Mouse (Mus musculus): ENCODE measurements at regions not wholly inside any gene's neighbourhood (a gene's known extent, or its start where the extent isn't known, plus 50 kb on each side); places are given as distances from the start of the nearest gene placed in this dataset.

DNA sequence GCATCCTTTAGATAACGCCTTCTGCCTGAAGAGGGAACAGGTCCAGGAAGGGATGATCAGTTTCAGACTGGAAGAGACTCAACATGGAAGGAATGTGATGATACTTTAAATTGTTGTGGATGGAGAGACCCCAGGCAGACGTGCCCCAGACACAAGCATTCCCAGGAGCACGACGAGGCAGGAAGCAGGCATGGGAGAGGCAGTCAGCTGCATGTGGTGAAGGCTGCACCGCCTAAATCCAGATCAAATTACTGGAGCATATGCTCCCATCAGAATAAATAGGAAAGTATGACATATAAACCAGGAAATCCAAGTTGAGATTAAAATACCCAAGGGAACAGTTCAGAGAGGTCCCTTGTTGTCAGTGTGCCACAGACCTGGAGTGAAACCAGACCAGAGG is 467.3 kb downstream of the Pid1 start:
- Histone ChIP-seq H3K4me1 (replicated peaks; ENCODE audit: control insufficient read depth, insufficient read depth, low read length) (no peaks in the 10 kb centered on the region), H3K9me3 (ENCODE audit: control insufficient read depth, low read length) (no peaks in the 10 kb centered on the region), H3K27me3 (replicated peaks; ENCODE audit: control insufficient read depth, insufficient read depth, low read length) (no peaks in the 10 kb centered on the region), H3K9ac (ENCODE audit: low read depth, low read length) (no peak overlapping the region), H3K4me2 (no peak overlapping the region), H3K4me3 (ENCODE audit: low read depth, low read length) (no peak overlapping the region), H3K36me3 (ENCODE audit: control insufficient read depth, insufficient read depth, low read length) (no peaks in the 10 kb centered on the region), H3K27ac (ENCODE audit: low read depth, low read length) (no peak overlapping the region)
- ATAC-seq (replicated peaks; ENCODE audit: low FRiP score) (no peak), DNase-seq (ENCODE audit: low spot score) (no peak)
- 33% methylated on average over 5 of the region's 5 CpGs for WGBS

DNA sequence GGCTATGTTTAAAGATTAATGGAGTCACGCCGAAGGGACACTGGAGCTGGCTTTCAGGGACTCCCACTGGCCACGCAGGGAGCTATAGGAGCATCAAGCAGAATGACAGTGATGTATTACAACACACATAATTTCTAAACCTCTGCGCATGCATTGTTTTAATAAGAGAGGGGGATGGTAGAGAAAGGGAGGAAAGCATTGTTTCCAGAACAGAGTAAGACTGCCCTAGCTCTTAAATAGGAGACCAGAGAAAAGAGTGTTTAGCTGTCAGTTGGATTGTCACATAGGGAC is 471.1 kb upstream of the Sphkap start:
- 73% methylated on average over 4 of the region's 4 CpGs for WGBS
- no peak for ATAC-seq (replicated peaks; ENCODE audit: low FRiP score)

DNA sequence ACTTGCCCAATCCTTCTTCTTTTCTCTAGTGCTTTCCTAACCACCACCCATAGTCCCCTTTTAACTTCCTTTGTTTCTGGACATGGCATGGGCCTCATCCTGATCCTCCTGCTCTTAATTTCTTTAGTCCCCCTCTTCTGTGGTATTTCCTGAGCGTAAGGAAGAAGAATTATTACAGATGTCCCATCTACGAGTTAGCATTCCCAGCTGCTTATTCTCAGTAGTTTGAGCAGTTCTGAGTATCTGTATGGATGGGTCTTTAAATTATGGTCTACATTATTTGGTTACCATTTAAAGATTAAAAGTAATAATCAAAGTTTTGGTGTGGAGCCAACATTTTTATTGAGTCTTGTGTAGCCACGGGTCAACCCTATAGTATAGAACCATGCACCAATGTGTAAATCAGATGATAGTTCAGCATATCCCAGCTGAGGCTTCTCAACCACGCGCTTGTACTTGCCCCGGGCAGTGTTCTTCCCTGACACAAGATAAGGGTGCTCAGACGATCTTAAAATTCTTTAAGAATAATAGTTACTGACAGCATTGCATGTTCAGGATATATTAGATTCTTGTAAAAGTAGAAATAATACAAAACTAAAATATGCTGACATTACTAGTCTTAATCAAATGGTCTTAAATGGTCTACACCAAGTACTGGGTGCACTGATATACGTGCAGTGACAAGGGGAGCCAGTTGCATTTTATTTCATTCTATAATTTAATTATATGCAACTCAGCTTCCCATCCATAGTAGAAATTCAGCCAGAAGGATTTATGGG is 470.5 kb upstream of the Sphkap start:
- DNase-seq (ENCODE audit: low spot score) (no peak), ATAC-seq (replicated peaks; ENCODE audit: low FRiP score) (no peak)
- Histone ChIP-seq H3K27me3 (replicated peaks; ENCODE audit: control insufficient read depth, insufficient read depth, low read length) (no peaks in the 10 kb centered on the region), H3K9ac (ENCODE audit: low read depth, low read length) (no peak overlapping the region), H3K4me1 (replicated peaks; ENCODE audit: control insufficient read depth, insufficient read depth, low read length) (no peaks in the 10 kb centered on the region), H3K27ac (ENCODE audit: low read depth, low read length) (no peak overlapping the region), H3K4me2 (no peak overlapping the region), H3K9me3 (ENCODE audit: control insufficient read depth, low read length) (no peaks in the 10 kb centered on the region), H3K36me3 (ENCODE audit: control insufficient read depth, insufficient read depth, low read length) (no peaks in the 10 kb centered on the region), H3K4me3 (ENCODE audit: low read depth, low read length) (no peak overlapping the region)
- 77% methylated on average over 8 of the region's 8 CpGs for WGBS

More for the DNA sequence above, 471.1 kb upstream of the Sphkap start:
- H3K27me3 ChIP-seq (replicated peaks; ENCODE audit: control insufficient read depth, insufficient read depth, low read length), result no peaks in the 10 kb centered on the region
- H3K27ac ChIP-seq (ENCODE audit: low read depth, low read length), result no peak overlapping the region
- DNase-seq (ENCODE audit: low spot score), result no peak
- no peak overlapping the region for H3K4me2 ChIP-seq
- H3K36me3 ChIP-seq (ENCODE audit: control insufficient read depth, insufficient read depth, low read length), result no peaks in the 10 kb centered on the region
- H3K4me1 ChIP-seq (replicated peaks; ENCODE audit: control insufficient read depth, insufficient read depth, low read length), result no peaks in the 10 kb centered on the region
- no peak overlapping the region for H3K9ac ChIP-seq (ENCODE audit: low read depth, low read length)
- H3K4me3 ChIP-seq (ENCODE audit: low read depth, low read length), result no peak overlapping the region
- no peaks in the 10 kb centered on the region for H3K9me3 ChIP-seq (ENCODE audit: control insufficient read depth, low read length)

DNA sequence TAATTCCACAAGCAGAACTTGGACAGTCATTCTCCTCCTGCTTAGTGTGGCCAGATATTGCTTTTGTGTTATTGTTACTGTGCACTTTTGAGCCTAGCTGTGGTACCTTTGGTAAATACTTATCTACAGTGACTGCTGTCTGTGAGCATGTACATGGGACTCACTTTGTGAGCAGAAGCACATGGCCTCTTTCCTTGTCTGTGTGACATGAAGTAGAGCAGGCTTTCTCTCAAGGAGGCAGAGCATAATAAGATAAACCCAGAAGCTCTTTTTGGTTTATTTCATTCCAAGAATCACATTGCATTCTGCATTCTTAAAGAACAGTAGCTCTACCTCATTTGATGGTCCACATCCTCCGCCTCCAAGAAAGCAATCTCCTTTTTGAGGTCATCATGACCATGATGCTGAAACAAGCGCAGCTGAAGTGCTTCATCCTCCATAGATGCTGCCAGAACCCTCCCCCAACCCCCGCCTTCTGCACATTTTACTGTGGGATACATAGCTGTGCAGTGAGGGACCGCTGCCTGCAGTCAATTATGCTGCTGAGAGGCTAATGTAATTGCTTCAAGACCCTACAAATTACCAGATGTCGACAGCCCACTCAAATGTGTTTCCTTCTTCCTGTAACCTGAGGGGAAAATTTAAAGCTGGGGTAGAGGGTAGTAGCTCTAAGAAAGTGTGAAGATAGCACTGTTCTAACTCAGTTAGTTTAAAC is 463.0 kb upstream of the Sphkap start:
- H3K9me3 ChIP-seq (ENCODE audit: control insufficient read depth, low read length), result no peaks in the 10 kb centered on the region
- 53% methylated on average over 5 of the region's 5 CpGs for WGBS
- H3K27ac ChIP-seq (ENCODE audit: low read depth, low read length), result no peak overlapping the region
- H3K9ac ChIP-seq (ENCODE audit: low read depth, low read length), result no peak overlapping the region
- H3K4me2 ChIP-seq, result no peak overlapping the region
- H3K4me3 ChIP-seq (ENCODE audit: low read depth, low read length), result no peak overlapping the region
- no peaks in the 10 kb centered on the region for H3K4me1 ChIP-seq (replicated peaks; ENCODE audit: control insufficient read depth, insufficient read depth, low read length)
- H3K27me3 ChIP-seq (replicated peaks; ENCODE audit: control insufficient read depth, insufficient read depth, low read length), result no peaks in the 10 kb centered on the region
- no peaks in the 10 kb centered on the region for H3K36me3 ChIP-seq (ENCODE audit: control insufficient read depth, insufficient read depth, low read length)
- ATAC-seq (replicated peaks; ENCODE audit: low FRiP score), result no peak
- no peak for DNase-seq (ENCODE audit: low spot score)

DNA sequence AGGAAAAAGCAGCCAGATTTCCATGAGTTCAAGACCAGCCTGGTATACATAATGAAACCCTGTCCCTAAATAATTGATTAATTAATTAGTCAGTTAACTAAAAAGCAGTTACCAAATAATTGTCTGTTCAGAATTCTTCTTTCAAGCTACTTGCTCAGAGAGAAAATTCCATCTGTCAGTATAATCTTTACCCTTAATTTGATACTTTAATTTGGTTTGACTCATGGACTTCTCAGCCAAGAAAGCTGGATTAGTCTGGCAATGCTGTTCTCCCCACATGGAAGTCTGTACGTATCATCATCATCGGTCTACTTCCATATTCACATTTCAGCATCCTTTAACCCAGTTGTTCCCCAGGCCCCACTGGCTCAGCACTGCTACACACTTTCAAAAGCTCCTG is 461.0 kb upstream of the Sphkap start:
- Histone ChIP-seq H3K4me3 (ENCODE audit: low read depth, low read length) (no peak overlapping the region), H3K27me3 (replicated peaks; ENCODE audit: control insufficient read depth, insufficient read depth, low read length) (no peaks in the 10 kb centered on the region), H3K4me2 (no peak overlapping the region), H3K9me3 (ENCODE audit: control insufficient read depth, low read length) (no peaks in the 10 kb centered on the region), H3K9ac (ENCODE audit: low read depth, low read length) (no peak overlapping the region), H3K4me1 (replicated peaks; ENCODE audit: control insufficient read depth, insufficient read depth, low read length) (no peaks in the 10 kb centered on the region), H3K27ac (ENCODE audit: low read depth, low read length) (no peak overlapping the region), H3K36me3 (ENCODE audit: control insufficient read depth, insufficient read depth, low read length) (no peaks in the 10 kb centered on the region)
- 87% methylated on average over 2 of the region's 2 CpGs for WGBS
- DNase-seq (ENCODE audit: low spot score), result no peak
- ATAC-seq (replicated peaks; ENCODE audit: low FRiP score), result no peak

DNA sequence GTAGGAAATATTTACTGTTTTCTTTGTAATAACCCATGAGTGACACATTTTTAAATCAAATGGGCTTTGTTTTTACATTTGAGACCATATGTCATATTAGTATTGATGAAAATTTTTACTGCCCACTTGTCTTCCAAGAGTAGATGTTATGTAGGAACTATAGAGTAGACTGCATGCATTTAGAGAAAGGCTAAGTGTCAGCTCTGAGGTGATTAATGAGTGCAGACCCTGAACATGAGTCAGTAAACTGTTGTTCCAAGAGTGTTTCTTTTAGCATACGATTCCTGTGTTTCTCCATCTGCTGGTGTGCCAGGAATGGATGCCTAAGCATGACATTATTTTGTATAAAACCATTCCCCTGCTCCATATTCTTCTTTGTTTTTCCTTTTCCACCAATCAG is 454.5 kb upstream of the Sphkap start:
- ATAC-seq (replicated peaks; ENCODE audit: low FRiP score) (no peak), DNase-seq (ENCODE audit: low spot score) (no peak)
- H3K9me3 ChIP-seq (ENCODE audit: control insufficient read depth, low read length), result no peaks in the 10 kb centered on the region
- H3K27me3 ChIP-seq (replicated peaks; ENCODE audit: control insufficient read depth, insufficient read depth, low read length), result no peaks in the 10 kb centered on the region
- H3K4me2 ChIP-seq, result no peak overlapping the region
- H3K4me3 ChIP-seq (ENCODE audit: low read depth, low read length), result no peak overlapping the region
- no peak overlapping the region for H3K9ac ChIP-seq (ENCODE audit: low read depth, low read length)
- no peak overlapping the region for H3K27ac ChIP-seq (ENCODE audit: low read depth, low read length)
- WGBS, result 64% methylated on average over 1 of the region's 1 CpGs
- H3K4me1 ChIP-seq (replicated peaks; ENCODE audit: control insufficient read depth, insufficient read depth, low read length), result no peaks in the 10 kb centered on the region
- H3K36me3 ChIP-seq (ENCODE audit: control insufficient read depth, insufficient read depth, low read length), result no peaks in the 10 kb centered on the region

DNA sequence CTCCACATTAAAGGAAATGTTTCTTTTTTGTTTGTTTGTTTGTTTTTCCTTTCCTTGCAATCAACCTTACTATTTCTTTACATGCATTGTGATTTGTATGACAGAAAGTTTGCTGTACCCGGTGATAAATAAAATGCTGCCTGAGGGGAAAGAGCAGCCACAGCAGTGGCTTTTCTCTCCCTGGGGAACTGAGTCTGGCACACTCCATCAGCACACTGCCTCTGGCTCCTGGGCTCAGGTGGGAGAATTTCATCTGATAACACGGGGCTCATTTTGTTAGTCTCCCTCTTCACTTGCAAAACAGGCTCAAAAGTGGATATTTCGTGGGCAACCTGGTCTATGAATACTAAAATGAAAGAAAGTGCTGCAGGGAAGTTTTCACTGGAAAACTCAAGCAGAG is 454.1 kb upstream of the Sphkap start:
- 67% methylated on average over 3 of the region's 3 CpGs for WGBS
- DNase-seq (ENCODE audit: low spot score) (no peak), ATAC-seq (replicated peaks; ENCODE audit: low FRiP score) (no peak)
- no peak overlapping the region for H3K4me3 ChIP-seq (ENCODE audit: low read depth, low read length)
- H3K27me3 ChIP-seq (replicated peaks; ENCODE audit: control insufficient read depth, insufficient read depth, low read length), result no peaks in the 10 kb centered on the region
- H3K36me3 ChIP-seq (ENCODE audit: control insufficient read depth, insufficient read depth, low read length), result no peaks in the 10 kb centered on the region
- H3K9me3 ChIP-seq (ENCODE audit: control insufficient read depth, low read length), result no peaks in the 10 kb centered on the region
- H3K27ac ChIP-seq (ENCODE audit: low read depth, low read length), result no peak overlapping the region
- H3K9ac ChIP-seq (ENCODE audit: low read depth, low read length), result no peak overlapping the region
- no peak overlapping the region for H3K4me2 ChIP-seq
- H3K4me1 ChIP-seq (replicated peaks; ENCODE audit: control insufficient read depth, insufficient read depth, low read length), result no peaks in the 10 kb centered on the region

DNA sequence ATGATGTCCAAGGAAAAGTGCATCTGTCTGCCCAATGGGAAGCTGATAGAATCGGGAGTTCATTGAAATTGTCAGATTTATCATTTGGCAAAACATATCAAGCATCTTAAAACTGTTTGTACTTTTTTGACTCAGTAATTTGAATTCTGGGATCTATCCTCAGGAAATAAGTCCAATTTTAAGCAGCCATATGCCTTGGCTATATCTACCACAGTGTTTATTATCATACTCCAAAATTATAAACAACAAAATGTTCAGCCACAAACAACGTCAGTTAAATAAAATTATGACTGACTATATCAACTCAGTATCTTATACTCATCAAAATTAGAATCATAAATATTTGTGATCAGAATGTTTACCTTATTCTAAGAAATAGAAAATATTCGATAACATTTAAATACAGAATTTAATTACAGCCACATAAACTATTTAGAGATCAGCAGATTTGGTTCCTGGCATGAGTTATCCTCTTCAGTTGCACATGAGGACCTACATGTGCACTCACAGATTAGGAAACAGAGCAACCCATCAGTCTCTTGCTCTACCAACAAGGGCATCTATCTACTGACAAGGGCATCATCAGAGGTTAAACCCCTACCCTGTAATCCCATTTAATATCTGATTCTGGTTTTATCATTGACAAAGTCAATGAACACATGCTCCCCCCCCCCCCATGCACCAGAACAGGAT is 451.9 kb upstream of the Sphkap start:
- H3K4me1 ChIP-seq (replicated peaks; ENCODE audit: control insufficient read depth, insufficient read depth, low read length), result no peaks in the 10 kb centered on the region
- ATAC-seq (replicated peaks; ENCODE audit: low FRiP score), result no peak
- 85% methylated on average over 3 of the region's 3 CpGs for WGBS

DNA sequence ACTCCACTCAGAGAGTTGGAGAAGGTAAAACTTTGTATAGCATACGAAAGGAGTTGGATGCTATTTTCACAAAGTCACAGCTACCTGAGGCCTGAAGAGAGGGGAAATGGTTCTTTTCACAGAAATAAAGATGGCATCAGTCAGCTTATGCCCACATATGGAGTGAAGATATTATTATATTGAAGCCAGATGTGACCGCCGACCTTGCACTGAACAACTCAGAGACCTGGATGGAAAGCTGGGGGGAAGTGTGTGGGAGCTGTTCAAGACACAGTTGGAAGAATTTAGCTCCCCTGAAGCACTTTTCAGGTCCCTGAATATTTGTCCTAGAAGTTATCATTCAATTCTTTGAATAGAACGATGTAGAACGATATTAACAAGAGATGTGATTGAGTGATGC is 446.0 kb upstream of the Sphkap start:
- H3K4me1 ChIP-seq (replicated peaks; ENCODE audit: control insufficient read depth, insufficient read depth, low read length), result no peaks in the 10 kb centered on the region
- H3K27me3 ChIP-seq (replicated peaks; ENCODE audit: control insufficient read depth, insufficient read depth, low read length), result no peaks in the 10 kb centered on the region
- H3K9ac ChIP-seq (ENCODE audit: low read depth, low read length), result no peak overlapping the region
- H3K4me2 ChIP-seq, result no peak overlapping the region
- H3K27ac ChIP-seq (ENCODE audit: low read depth, low read length), result no peak overlapping the region
- H3K9me3 ChIP-seq (ENCODE audit: control insufficient read depth, low read length), result no peaks in the 10 kb centered on the region
- ATAC-seq (replicated peaks; ENCODE audit: low FRiP score) (no peak), DNase-seq (ENCODE audit: low spot score) (no peak)
- H3K4me3 ChIP-seq (ENCODE audit: low read depth, low read length), result no peak overlapping the region
- no peaks in the 10 kb centered on the region for H3K36me3 ChIP-seq (ENCODE audit: control insufficient read depth, insufficient read depth, low read length)
- 81% methylated on average over 5 of the region's 5 CpGs for WGBS

More for the DNA sequence above, 451.9 kb upstream of the Sphkap start:
- Histone ChIP-seq H3K4me3 (ENCODE audit: low read depth, low read length) (no peak overlapping the region), H3K27me3 (replicated peaks; ENCODE audit: control insufficient read depth, insufficient read depth, low read length) (no peaks in the 10 kb centered on the region), H3K4me2 (no peak overlapping the region), H3K9ac (ENCODE audit: low read depth, low read length) (no peak overlapping the region), H3K27ac (ENCODE audit: low read depth, low read length) (no peak overlapping the region), H3K36me3 (ENCODE audit: control insufficient read depth, insufficient read depth, low read length) (no peaks in the 10 kb centered on the region), H3K9me3 (ENCODE audit: control insufficient read depth, low read length) (no peaks in the 10 kb centered on the region)
- DNase-seq (ENCODE audit: low spot score), result no peak
